Mouse (Mus musculus): ENCODE results near the gene Eftud2. TPM values are rescaled to one million over a fixed set of nuclear protein-coding genes. Genes with fewer than 3 reads are reported as not detected.

The Eftud2 gene
- total and polyA plus RNA-seq, 3 experiments = 135 to 403 (median 216) TPM

- TF ChIP-seq NRF1 (IDR thresholded peaks at IDR 0.05; ENCODE audit: low read depth, low read length) = no peak
- Histone ChIP-seq H3K36me3 (replicated peaks in 1 of 2; ENCODE audit: control insufficient read depth in 1 of 2, insufficient read depth in 1 of 2, low read length in 1 of 2) (no peaks in the 10 kb centered on the region), H3K27me3 (replicated peaks) (peaks cover 65% of the 10 kb centered on the region), H3K27ac (ENCODE audit: insufficient read depth, low read depth) (no peak overlapping the region), H3K4me1 (ENCODE audit: control insufficient read depth in 1 of 2, insufficient read depth in 2 of 2) (no peaks in the 10 kb centered on the region), H3K9ac (ENCODE audit: insufficient read depth, low read depth) (no peak overlapping the region), H3K4me2 (ENCODE audit: insufficient read depth, low read depth, poor library complexity, severe bottlenecking) (no peak overlapping the region), H3K79me2 (replicated peaks; ENCODE audit: control insufficient read depth, extremely low read depth, insufficient read depth, poor library complexity, severe bottlenecking) (no peaks in the 10 kb centered on the region), H3K4me3 (replicated peaks in 1 of 3; ENCODE audit: low read depth in 2 of 3, low read length in 2 of 3, poor library complexity in 1 of 3) (no peak overlapping the region), H3K9me3 (replicated peaks; ENCODE audit: low read length) (peaks cover 10% of the 10 kb centered on the region)
- in situ Hi-C loops (cut with MboI; ENCODE audit: low pct_ligation_motif_present, low pct_unique_long_range_greater_than_20kb, low sequenced_read_pairs) = no loop called here
- dilution Hi-C loops (cut with MboI; ENCODE audit: extremely low pct_ligation_motif_present, extremely low pct_unique_long_range_greater_than_20kb, low sequenced_read_pairs) = no loop called here
- DNase-seq (ENCODE audit: extremely low read depth) = no peak
Measured at GRCm38 (mm10) chr11:102820432-102820831, 60.4 kb downstream of the Eftud2 start.

DNA sequence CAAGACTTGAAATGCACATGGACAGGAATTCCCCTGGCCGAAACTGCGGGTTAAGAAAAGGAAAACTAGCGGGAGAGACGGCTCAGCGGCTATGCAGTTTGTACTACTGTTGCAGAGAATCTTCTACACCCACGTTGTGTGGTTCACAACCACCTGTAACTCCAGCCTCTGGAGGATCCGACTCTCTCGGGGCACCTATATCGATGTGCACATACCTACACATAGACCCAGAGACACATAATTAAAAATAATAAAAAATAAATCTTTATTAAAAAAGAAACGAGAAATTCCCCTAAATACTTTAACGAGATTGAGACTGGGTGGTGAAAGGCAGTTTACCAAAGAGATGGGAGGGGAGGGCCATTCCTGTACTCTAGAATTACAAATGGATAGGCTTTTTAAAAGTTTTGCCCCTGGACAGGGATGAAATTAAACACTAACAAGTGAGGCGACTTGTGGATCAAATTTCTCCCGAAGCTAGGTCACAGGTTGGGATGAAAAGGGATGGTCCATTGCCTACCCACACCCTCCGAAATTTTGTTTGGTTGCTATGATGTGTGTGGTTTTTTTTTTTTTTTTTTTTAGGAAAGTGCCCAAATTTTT is 60.9 kb downstream of the Eftud2 start:
- in situ Hi-C loops (cut with MboI; ENCODE audit: low pct_ligation_motif_present, low pct_unique_long_range_greater_than_20kb, low sequenced_read_pairs) (no loop called here), dilution Hi-C loops (cut with MboI; ENCODE audit: extremely low pct_ligation_motif_present, extremely low pct_unique_long_range_greater_than_20kb, low sequenced_read_pairs) (no loop called here)
- Histone ChIP-seq H3K9ac (ENCODE audit: insufficient read depth, low read depth) (no peak overlapping the region), H3K9me3 (replicated peaks; ENCODE audit: low read length) (peaks cover 10% of the 10 kb centered on the region), H3K4me1 (ENCODE audit: control insufficient read depth in 1 of 2, insufficient read depth in 2 of 2) (no peaks in the 10 kb centered on the region), H3K4me3 (replicated peaks in 1 of 3; ENCODE audit: low read depth in 2 of 3, low read length in 2 of 3, poor library complexity in 1 of 3) (no peak overlapping the region), H3K79me2 (replicated peaks; ENCODE audit: control insufficient read depth, extremely low read depth, insufficient read depth, poor library complexity, severe bottlenecking) (no peaks in the 10 kb centered on the region), H3K36me3 (replicated peaks in 1 of 2; ENCODE audit: control insufficient read depth in 1 of 2, insufficient read depth in 1 of 2, low read length in 1 of 2) (no peaks in the 10 kb centered on the region), H3K27me3 (replicated peaks) (peaks cover 62% of the 10 kb centered on the region), H3K4me2 (ENCODE audit: insufficient read depth, low read depth, poor library complexity, severe bottlenecking) (no peak overlapping the region), H3K27ac (ENCODE audit: insufficient read depth, low read depth) (no peak overlapping the region)
- TF ChIP-seq TBP (conservative IDR thresholded peaks at IDR 0.05; ENCODE audit: low read depth, low read length) (no peak), CHD1 (IDR thresholded peaks at IDR 0.05; ENCODE audit: low read depth, low read length) (no peak), KAT2A (IDR thresholded peaks at IDR 0.05; ENCODE audit: insufficient replicate concordance, low read length) (no peak)
- no peak for DNase-seq (ENCODE audit: extremely low read depth)

DNA sequence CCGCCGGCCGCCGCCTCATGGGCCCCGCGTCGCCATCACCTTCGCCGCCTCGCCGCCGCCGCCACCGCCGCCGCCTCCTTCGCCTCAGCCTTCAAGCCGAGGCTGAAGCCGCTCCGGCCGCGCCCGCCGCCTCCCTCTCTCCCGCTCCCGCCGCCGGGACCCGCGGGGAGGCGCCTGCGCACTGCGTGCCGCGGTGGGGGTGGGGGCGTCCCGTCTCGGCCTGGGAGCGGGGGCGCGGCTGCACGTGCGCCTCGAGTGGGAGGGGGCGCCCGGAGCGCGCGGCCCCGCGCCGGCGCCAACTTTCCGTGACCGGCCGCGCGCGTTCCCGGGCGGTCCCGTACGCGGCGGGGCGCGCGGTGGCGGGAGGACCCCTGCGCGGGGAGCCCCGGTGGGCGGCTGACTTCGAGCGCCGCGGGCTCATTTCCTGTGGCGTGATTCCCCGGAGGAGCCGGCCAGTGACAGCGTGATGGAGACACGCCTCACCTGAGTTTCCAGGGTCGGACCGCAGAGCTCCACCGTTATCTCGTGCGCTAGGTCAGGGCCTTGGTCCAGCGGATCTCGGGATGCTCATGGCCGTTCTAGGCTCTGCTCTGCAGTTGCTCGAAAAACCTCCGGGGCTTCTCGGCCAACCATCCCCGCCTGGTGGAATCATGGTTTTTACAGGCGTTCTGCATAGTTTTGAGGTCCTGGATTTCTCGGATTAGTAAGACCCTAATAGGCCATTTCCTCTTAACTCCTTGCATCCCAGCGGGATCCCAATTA is 61.6 kb downstream of the Eftud2 start, which contains the start of gene Gjc1:
Gjc1 (minus strand) TSS at position 680 of the 762 bp plus-strand sequence.
- Histone ChIP-seq H3K27ac (ENCODE audit: insufficient read depth, low read depth) (no peak within 1 kb of the TSS), H3K9me3 (replicated peaks; ENCODE audit: low read length) (peaks cover 10% of the 10 kb centered on the region), H3K4me1 (ENCODE audit: control insufficient read depth in 1 of 2, insufficient read depth in 2 of 2) (no peaks in the 10 kb centered on the region), H3K79me2 (replicated peaks; ENCODE audit: control insufficient read depth, extremely low read depth, insufficient read depth, poor library complexity, severe bottlenecking) (no peaks in the 10 kb centered on the region), H3K27me3 (replicated peaks) (peaks cover 60% of the 10 kb centered on the region), H3K4me3 (replicated peaks in 1 of 3; ENCODE audit: low read depth in 2 of 3, low read length in 2 of 3, poor library complexity in 1 of 3) (no peak within 1 kb of the TSS), H3K36me3 (replicated peaks in 1 of 2; ENCODE audit: control insufficient read depth in 1 of 2, insufficient read depth in 1 of 2, low read length in 1 of 2) (no peaks in the 10 kb centered on the region), H3K9ac (ENCODE audit: insufficient read depth, low read depth) (no peak within 1 kb of the TSS), H3K4me2 (ENCODE audit: insufficient read depth, low read depth, poor library complexity, severe bottlenecking) (peak within 1 kb of the TSS; percentile 53)
- no peak for DNase-seq (ENCODE audit: extremely low read depth)
- no peak for TF ChIP-seq ELF1 (IDR thresholded peaks at IDR 0.05; ENCODE audit: low read depth, low read length)
- TF ChIP-seq BHLHE40 (IDR thresholded peaks at IDR 0.05; ENCODE audit: low read depth, low read length) = 0 out of 2 replicates have a peak, but pooled peaks have one; percentile 8
- no peak for TF ChIP-seq POLR2A (IDR thresholded peaks at IDR 0.05; ENCODE audit: low read depth, low read length)
- no peak for TF ChIP-seq CHD2 (IDR thresholded peaks at IDR 0.05; ENCODE audit: low read length)
- TF ChIP-seq TBP (conservative IDR thresholded peaks at IDR 0.05; ENCODE audit: low read depth, low read length) = no peak
- TF ChIP-seq USF1 (IDR thresholded peaks at IDR 0.05; ENCODE audit: low read depth, low read length) = no peak
- TF ChIP-seq JUN (IDR thresholded peaks at IDR 0.05; ENCODE audit: insufficient read depth, low read depth, low read length) = no peak
- TF ChIP-seq NRF1 (IDR thresholded peaks at IDR 0.05; ENCODE audit: low read depth, low read length) = peak; percentile 59
- TF ChIP-seq HCFC1 (IDR thresholded peaks at IDR 0.05; ENCODE audit: low read depth, low read length) = no peak
- no peak for TF ChIP-seq RCOR1 (conservative IDR thresholded peaks at IDR 0.05; ENCODE audit: low read depth, low read length)
- no peak for TF ChIP-seq MAX (IDR thresholded peaks at IDR 0.05; ENCODE audit: low read length)
- no peak for TF ChIP-seq SIN3A (IDR thresholded peaks at IDR 0.05; ENCODE audit: low read length)
- TF ChIP-seq ZC3H11A (IDR thresholded peaks at IDR 0.05; ENCODE audit: low read depth, low read length) = no peak
- no peak for TF ChIP-seq GABPA (IDR thresholded peaks at IDR 0.05; ENCODE audit: insufficient replicate concordance, low read depth, low read length)
- dilution Hi-C loops (cut with MboI; ENCODE audit: extremely low pct_ligation_motif_present, extremely low pct_unique_long_range_greater_than_20kb, low sequenced_read_pairs) = no loop called here
- in situ Hi-C loops (cut with MboI; ENCODE audit: low pct_ligation_motif_present, low pct_unique_long_range_greater_than_20kb, low sequenced_read_pairs) = no loop called here
